Comparison of ENCODE assay signal across 10 mouse cellular contexts in genomic region chr6:148384111-148384895, GRCm38 (mm10). TPM values are rescaled to one million over a fixed set of nuclear protein-coding genes. Genes with fewer than 3 reads are reported as not detected.
A peak's percentile ranks its signal among the peaks of the same experiment; 100 is the strongest.
DNase-seq lines count a peak whose midpoint lies in the region; ATAC-seq and TF ChIP-seq lines count a peak whose summit lies in the region.
"Had no signal": no experiment of that assay in that cellular context is flagged by ENCODE, and none has a peak within 500 bp of the region (broad histone marks: within the 10 kb centered on the region; RNA-seq: fewer than 3 reads in every experiment).

No protein-coding gene starts in this region.

- no peak overlapping the region for H3K9ac ChIP-seq in hindbrain, embryonic 13.5 days

- H3K4me3 ChIP-seq in layer of hippocampus, adult 2 months, result no peak overlapping the region
- H3K4me3 ChIP-seq in gastrocnemius, adult 2 months, result peak overlapping the region; percentile 13
- H3K4me3 ChIP-seq in hindbrain, embryonic 13.5 days, result no peak overlapping the region
- H3K4me3 ChIP-seq: megakaryocyte, embryonic 14.5 days had no signal

- ATAC-seq in hindbrain, embryonic 13.5 days (ENCODE audit: low FRiP score), result no peak

- H3K36me3 ChIP-seq in hindbrain, embryonic 13.5 days, result no peaks in the 10 kb centered on the region

- H3K27ac ChIP-seq in layer of hippocampus, adult 2 months, result peak overlapping the region; percentile 71
- H3K27ac ChIP-seq in gastrocnemius, adult 2 months, result peak overlapping the region; percentile 86
- no peak overlapping the region for H3K27ac ChIP-seq in hindbrain, embryonic 13.5 days

- H3K9me3 ChIP-seq in hindbrain, embryonic 13.5 days, result no peaks in the 10 kb centered on the region
- H3K9me3 ChIP-seq: megakaryocyte, embryonic 14.5 days had no signal

- 80% methylated on average over 6 of the region's 6 CpGs for WGBS in hindbrain, embryonic 13.5 days

- H3K4me2 ChIP-seq in hindbrain, embryonic 13.5 days, result no peak overlapping the region

- H3K4me1 ChIP-seq in hindbrain, embryonic 13.5 days (replicated peaks), result peaks cover 6% of the 10 kb centered on the region

- no peak for TF ChIP-seq CTCF in layer of hippocampus, adult 2 months (conservative IDR thresholded peaks at IDR 0.05)
- TF ChIP-seq CTCF in gastrocnemius, adult 2 months (IDR thresholded peaks at IDR 0.05), result no peak

- intact Hi-C loops in gastrocnemius, adult 2 months (cut with DNase I), result loop anchor here (5.0 kb wide), 2 partner anchors 47 to 58 kb away; partner anchors contain the start of gene Tmtc1

- DNase-seq in layer of hippocampus, adult 2 months (ENCODE audit: low spot score in 2 of 2), result no peak
- no peak for DNase-seq in layer of hippocampus, adult 8-10 months (ENCODE audit: low spot score in 2 of 2)
- DNase-seq in gastrocnemius, adult 2 months, result peak; percentile 76
- peak; percentile 80 for DNase-seq in heart, postnatal 4 days
- peak; percentile 19 for DNase-seq in ovary, postnatal 36 days (ENCODE audit: low spot score)
- DNase-seq in embryo, embryonic 11 days, result no peak
- no peak for DNase-seq in thymus, postnatal 4 days
- DNase-seq: spleen, adult 18-20 months had no signal

- no peaks in the 10 kb centered on the region for H3K27me3 ChIP-seq in hindbrain, embryonic 13.5 days

RNA-seq across cellular contexts. Expression of gene Tmtc1, which starts 59.9 kb away (rescaled TPM):
- 10 to 100 TPM; 39.8 to 42.0 TPM for total RNA-seq in layer of hippocampus, adult 2 months (2021)
- total RNA-seq in layer of hippocampus, adult 8-10 months (2022), result 10 to 100 TPM; 33.5 to 41.2 (median 37.6) TPM
- total RNA-seq in gastrocnemius, adult 2 months (2021), result 10 to 100 TPM; 55.4 to 64.8 TPM
- 10 to 100 TPM; 18.7 to 24.0 TPM for total RNA-seq in heart, postnatal 4 days (2021)
- polyA plus RNA-seq in hindbrain, embryonic 13.5 days (2015; fragmentation: Nextera tagmentation; extraction: Ambion mirVana), result 2.3 and 2.8 TPM in 2 replicates

Comparison
In these comparisons a context has a peak if more than half of its experiments do, and no peak if none do; other contexts are left out.
1. DNase-seq: peak in gastrocnemius, adult 2 months (single experiment), heart, postnatal 4 days (single experiment) and ovary, postnatal 36 days (single experiment); none in layer of hippocampus, adult 2 months (0 of 2), layer of hippocampus, adult 8-10 months (0 of 2), embryo, embryonic 11 days (single experiment) and thymus, postnatal 4 days (single experiment).